Mouse (Mus musculus): ENCODE measurements around the gene Wnt6. TPM values are rescaled to one million over a fixed set of nuclear protein-coding genes. Genes with fewer than 3 reads are reported as not detected.
A peak's percentile ranks its signal among the peaks of the same experiment; 100 is the strongest.

Gene Wnt6
- total and polyA plus RNA-seq, 2 experiments from 2014 or later: 0.11 to 0.88 TPM

- Histone ChIP-seq H3K9ac (replicated peaks; ENCODE audit: low read depth, low read length) (no peak overlapping the region), H3K36me3 (replicated peaks; ENCODE audit: control insufficient read depth, insufficient read depth, low read length) (no peaks in the 10 kb centered on the region), H3K27me3 (ENCODE audit: control insufficient read depth, insufficient read depth, low read length) (peaks cover 14% of the 10 kb centered on the region; the same call in 1 of the 2 replicates), H3K4me3 (ENCODE audit: low read depth, low read length) (no peak overlapping the region), H3K4me2 (ENCODE audit: low read depth, low read length) (no peak overlapping the region), H3K9me3 (replicated peaks; ENCODE audit: control insufficient read depth, low read length) (no peaks in the 10 kb centered on the region), H3K4me1 (ENCODE audit: control insufficient read depth, insufficient read depth) (no peaks in the 10 kb centered on the region), H3K27ac (ENCODE audit: low read depth) (no peak overlapping the region)
- ATAC-seq (ENCODE audit: insufficient read depth, low read depth): peak; percentile 78
- TF ChIP-seq EP300 (IDR thresholded peaks at IDR 0.05; ENCODE audit: low read depth): no peak
- TF ChIP-seq CTCF (IDR thresholded peaks at IDR 0.05; ENCODE audit: low read depth): peak; percentile 89
- peak; percentile 85 for DNase-seq (ENCODE audit: low spot score)
- 16% methylated on average over 4 of the region's 4 CpGs for WGBS
Observed at GRCm38 (mm10) chr1:74759773-74760172, 11.9 kb upstream of the Wnt6 start.

- no peak overlapping the region for H3K4me3 ChIP-seq (ENCODE audit: low read depth, low read length)
- TF ChIP-seq EP300 (IDR thresholded peaks at IDR 0.05; ENCODE audit: low read depth): no peak
- TF ChIP-seq CTCF (IDR thresholded peaks at IDR 0.05; ENCODE audit: low read depth): peak; percentile 64
- WGBS: 2% methylated on average over 6 of the region's 6 CpGs
- no peak overlapping the region for H3K4me2 ChIP-seq (ENCODE audit: low read depth, low read length)
- H3K4me1 ChIP-seq (ENCODE audit: control insufficient read depth, insufficient read depth): no peaks in the 10 kb centered on the region
- no peaks in the 10 kb centered on the region for H3K9me3 ChIP-seq (replicated peaks; ENCODE audit: control insufficient read depth, low read length)
- H3K27ac ChIP-seq (ENCODE audit: low read depth): no peak overlapping the region
- peaks cover 20% of the 10 kb centered on the region; the same call in 1 of the 2 replicates for H3K27me3 ChIP-seq (ENCODE audit: control insufficient read depth, insufficient read depth, low read length)
- DNase-seq (ENCODE audit: low spot score) (peak; percentile 70), ATAC-seq (ENCODE audit: insufficient read depth, low read depth) (no peak)
- H3K36me3 ChIP-seq (replicated peaks; ENCODE audit: control insufficient read depth, insufficient read depth, low read length): no peaks in the 10 kb centered on the region
- no peak overlapping the region for H3K9ac ChIP-seq (replicated peaks; ENCODE audit: low read depth, low read length)
Observed at GRCm38 (mm10) chr1:74763081-74763480, 8.6 kb upstream of the Wnt6 start.

GRCm38 (mm10) chr1:74770727-74771466 is 795 bp upstream of the Wnt6 start:
- ATAC-seq (ENCODE audit: insufficient read depth, low read depth): no peak
- WGBS: 2% methylated on average over 35 of the region's 35 CpGs
- H3K9me3 ChIP-seq (replicated peaks; ENCODE audit: control insufficient read depth, low read length): no peaks in the 10 kb centered on the region

GRCm38 (mm10) chr1:74771467-74771844 is 236 bp upstream of the Wnt6 start:
- Histone ChIP-seq H3K27ac (ENCODE audit: low read depth) (no peak overlapping the region), H3K4me1 (ENCODE audit: control insufficient read depth, insufficient read depth) (peaks cover 17% of the 10 kb centered on the region), H3K4me3 (ENCODE audit: low read depth, low read length) (peak overlapping the region; percentile 53), H3K36me3 (replicated peaks; ENCODE audit: control insufficient read depth, insufficient read depth, low read length) (no peaks in the 10 kb centered on the region), H3K27me3 (ENCODE audit: control insufficient read depth, insufficient read depth, low read length) (peaks cover 73% of the 10 kb centered on the region), H3K9ac (replicated peaks; ENCODE audit: low read depth, low read length) (peak overlapping the region; percentile 33; the same call in 1 of the 2 replicates), H3K4me2 (ENCODE audit: low read depth, low read length) (peak overlapping the region; percentile 96), H3K9me3 (replicated peaks; ENCODE audit: control insufficient read depth, low read length) (no peaks in the 10 kb centered on the region)
- no peak for ATAC-seq (ENCODE audit: insufficient read depth, low read depth)
- TF ChIP-seq EP300 (IDR thresholded peaks at IDR 0.05; ENCODE audit: low read depth): no peak
- no peak for TF ChIP-seq CTCF (IDR thresholded peaks at IDR 0.05; ENCODE audit: low read depth)
- WGBS: under 1% methylated on average over 25 of the region's 26 CpGs
- DNase-seq (ENCODE audit: low spot score): no peak

More at GRCm38 (mm10) chr1:74770727-74771466, 795 bp upstream of the Wnt6 start:
- no peaks in the 10 kb centered on the region for H3K36me3 ChIP-seq (replicated peaks; ENCODE audit: control insufficient read depth, insufficient read depth, low read length)
- no peak overlapping the region; the same call in 1 of the 2 replicates for H3K9ac ChIP-seq (replicated peaks; ENCODE audit: low read depth, low read length)
- TF ChIP-seq EP300 (IDR thresholded peaks at IDR 0.05; ENCODE audit: low read depth): no peak
- TF ChIP-seq CTCF (IDR thresholded peaks at IDR 0.05; ENCODE audit: low read depth): no peak
- H3K4me1 ChIP-seq (ENCODE audit: control insufficient read depth, insufficient read depth): peaks cover 17% of the 10 kb centered on the region
- peak overlapping the region; percentile 53 for H3K4me3 ChIP-seq (ENCODE audit: low read depth, low read length)
- no peak for DNase-seq (ENCODE audit: low spot score)
- peaks cover 71% of the 10 kb centered on the region for H3K27me3 ChIP-seq (ENCODE audit: control insufficient read depth, insufficient read depth, low read length)
- no peak overlapping the region for H3K27ac ChIP-seq (ENCODE audit: low read depth)
- peak overlapping the region; percentile 96 for H3K4me2 ChIP-seq (ENCODE audit: low read depth, low read length)

GRCm38 (mm10) chr1:74771931-74772620 is 384 bp downstream of the Wnt6 start:
- Histone ChIP-seq H3K4me2 (ENCODE audit: low read depth, low read length) (peak overlapping the region; percentile 96), H3K4me3 (ENCODE audit: low read depth, low read length) (peak overlapping the region; percentile 53), H3K27me3 (ENCODE audit: control insufficient read depth, insufficient read depth, low read length) (peaks cover 77% of the 10 kb centered on the region), H3K27ac (ENCODE audit: low read depth) (no peak overlapping the region), H3K9me3 (replicated peaks; ENCODE audit: control insufficient read depth, low read length) (no peaks in the 10 kb centered on the region), H3K9ac (replicated peaks; ENCODE audit: low read depth, low read length) (peak overlapping the region; percentile 33; the same call in 1 of the 2 replicates), H3K4me1 (ENCODE audit: control insufficient read depth, insufficient read depth) (peaks cover 17% of the 10 kb centered on the region), H3K36me3 (replicated peaks; ENCODE audit: control insufficient read depth, insufficient read depth, low read length) (no peaks in the 10 kb centered on the region)
- TF ChIP-seq EP300 (IDR thresholded peaks at IDR 0.05; ENCODE audit: low read depth) (no peak), CTCF (IDR thresholded peaks at IDR 0.05; ENCODE audit: low read depth) (no peak)
- DNase-seq (ENCODE audit: low spot score) (no peak), ATAC-seq (ENCODE audit: insufficient read depth, low read depth) (0 out of 2 replicates have a peak, but pooled peaks have one; percentile 6)
- under 1% methylated on average over 43 of the region's 51 CpGs for WGBS

Measured in heart, postnatal 0 days (tissue).